Mouse (Mus musculus): ENCODE data around the gene B230307C23Rik. TPM values are rescaled to one million over a fixed set of nuclear protein-coding genes. Genes with fewer than 3 reads are reported as not detected.
"Not testable (repeated sequence)": the region's sequence is repeated elsewhere in the genome, so short reads cannot be mapped to it uniquely, and the experiment has no call there.

The B230307C23Rik gene
- polyA plus RNA-seq, 1 experiment, result 14.0 TPM

GRCm38 (mm10) chr16:98022081-98022480, 25.0 kb downstream of the B230307C23Rik start:
- DNase-seq (ENCODE audit: low spot score), result no peak

GRCm38 (mm10) chr16:98022657-98023345, 25.7 kb downstream of the B230307C23Rik start:
- DNase-seq (ENCODE audit: low spot score), result no peak

GRCm38 (mm10) chr16:98026186-98026585, 29.1 kb downstream of the B230307C23Rik start:
- DNase-seq (ENCODE audit: low spot score), result not testable (repeated sequence)

- DNase-seq (ENCODE audit: low spot score), result not testable (repeated sequence)
Measured at GRCm38 (mm10) chr16:98034971-98035370, 37.9 kb downstream of the B230307C23Rik start.

GRCm38 (mm10) chr16:98041676-98042075, 44.6 kb downstream of the B230307C23Rik start:
- no peak for DNase-seq (ENCODE audit: low spot score)

GRCm38 (mm10) chr16:98079382-98079781, 82.3 kb downstream of the B230307C23Rik start:
- DNase-seq (ENCODE audit: low spot score), result not testable (repeated sequence)

GRCm38 (mm10) chr16:98081140-98081539, 84.0 kb downstream of the B230307C23Rik start:
- not testable (repeated sequence) for DNase-seq (ENCODE audit: low spot score)

Other genes starting within 250 kb of the B230307C23Rik start
- gene Ripk4, start 233.5 kb upstream of the B230307C23Rik start, polyA plus RNA-seq (2012; rRNA removed), result 42.0 and 52.5 TPM in 2 replicates
- gene Prdm15, start 145.5 kb upstream of the B230307C23Rik start, polyA plus RNA-seq (2012; rRNA removed), result 7.2 and 7.3 TPM in 2 replicates
- gene C2cd2, start 34.7 kb upstream of the B230307C23Rik start, polyA plus RNA-seq (2012; rRNA removed), result 13.8 and 14.3 TPM in 2 replicates
- 14.5 and 16.2 TPM in 2 replicates for gene Zbtb21, start 34.7 kb upstream of the B230307C23Rik start, polyA plus RNA-seq (2012; rRNA removed)
- 2.8 and 3.6 TPM in 2 replicates for gene A630089N07Rik, start 85.1 kb downstream of the B230307C23Rik start, polyA plus RNA-seq (2012; rRNA removed)

Data from urinary bladder, adult 2 months (tissue).